Mouse (Mus musculus): ENCODE data around the gene Gulp1. TPM values are rescaled to one million over a fixed set of nuclear protein-coding genes. Genes with fewer than 3 reads are reported as not detected.

Gulp1 gene
- polyA plus RNA-seq, 1 experiment from 2014 or later = 22.4 TPM

DNA sequence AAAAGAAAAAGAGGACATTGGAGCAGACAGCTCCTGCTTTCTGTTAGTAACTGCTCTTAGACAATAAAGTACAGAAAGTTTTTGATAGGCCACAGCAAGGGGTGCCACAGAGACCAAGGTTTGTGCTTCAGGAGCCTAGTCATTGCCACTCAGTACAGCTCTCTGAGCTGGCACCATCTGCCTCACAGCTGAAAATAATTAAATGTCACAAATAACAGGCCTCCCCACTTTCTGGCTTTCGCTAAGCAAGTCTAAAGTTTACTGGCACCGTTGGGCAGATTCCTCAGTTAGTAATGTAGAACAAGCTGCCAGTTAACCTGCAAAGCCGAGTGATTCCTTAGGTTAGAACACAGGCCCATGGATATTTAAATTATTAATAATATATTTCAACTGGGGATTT is 127.7 kb downstream of the Gulp1 start:
- WGBS = 61% methylated on average over 3 of the region's 3 CpGs
- Histone ChIP-seq H3K4me2 (ENCODE audit: low read depth) (no peak overlapping the region), H3K27ac (ENCODE audit: low read depth, low read length) (no peak overlapping the region), H3K4me3 (ENCODE audit: low read depth, low read length) (no peak overlapping the region), H3K36me3 (ENCODE audit: control insufficient read depth, insufficient read depth, low read length) (no peaks in the 10 kb centered on the region), H3K9ac (ENCODE audit: low read length) (no peak overlapping the region), H3K27me3 (ENCODE audit: control insufficient read depth, insufficient read depth, low read length) (no peaks in the 10 kb centered on the region), H3K9me3 (ENCODE audit: control insufficient read depth, low read length) (no peaks in the 10 kb centered on the region), H3K4me1 (ENCODE audit: control insufficient read depth, insufficient read depth, low read length) (no peaks in the 10 kb centered on the region)
- DNase-seq (ENCODE audit: low spot score) (no peak), ATAC-seq (ENCODE audit: insufficient read depth, low FRiP score, low TSS enrichment) (no peak)

DNA sequence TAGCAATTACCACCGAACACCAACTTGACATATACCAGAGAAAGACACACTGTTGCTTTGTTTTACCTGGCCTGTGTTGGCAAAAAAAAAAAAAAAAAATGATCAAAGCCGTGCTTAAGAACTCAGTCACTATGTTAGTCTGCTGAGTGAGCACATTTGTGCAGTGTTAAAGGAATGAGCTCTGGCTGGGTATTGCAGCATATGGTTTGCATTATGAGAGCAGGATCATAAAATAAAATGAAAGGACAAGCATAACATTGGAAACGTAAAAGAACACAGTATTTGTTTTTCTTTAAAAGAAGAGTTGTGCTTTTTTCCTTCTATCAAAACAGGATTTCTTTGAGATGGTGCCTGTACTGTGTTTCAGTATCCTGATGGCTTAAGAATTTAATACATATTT is 128.1 kb downstream of the Gulp1 start:
- 56% methylated on average over 3 of the region's 3 CpGs for WGBS
- Histone ChIP-seq H3K4me1 (ENCODE audit: control insufficient read depth, insufficient read depth, low read length) (no peaks in the 10 kb centered on the region), H3K27me3 (ENCODE audit: control insufficient read depth, insufficient read depth, low read length) (no peaks in the 10 kb centered on the region), H3K4me3 (ENCODE audit: low read depth, low read length) (no peak overlapping the region), H3K27ac (ENCODE audit: low read depth, low read length) (no peak overlapping the region), H3K36me3 (ENCODE audit: control insufficient read depth, insufficient read depth, low read length) (no peaks in the 10 kb centered on the region), H3K9me3 (ENCODE audit: control insufficient read depth, low read length) (no peaks in the 10 kb centered on the region), H3K4me2 (ENCODE audit: low read depth) (no peak overlapping the region), H3K9ac (ENCODE audit: low read length) (no peak overlapping the region)
- DNase-seq (ENCODE audit: low spot score) (no peak), ATAC-seq (ENCODE audit: insufficient read depth, low FRiP score, low TSS enrichment) (no peak)

DNA sequence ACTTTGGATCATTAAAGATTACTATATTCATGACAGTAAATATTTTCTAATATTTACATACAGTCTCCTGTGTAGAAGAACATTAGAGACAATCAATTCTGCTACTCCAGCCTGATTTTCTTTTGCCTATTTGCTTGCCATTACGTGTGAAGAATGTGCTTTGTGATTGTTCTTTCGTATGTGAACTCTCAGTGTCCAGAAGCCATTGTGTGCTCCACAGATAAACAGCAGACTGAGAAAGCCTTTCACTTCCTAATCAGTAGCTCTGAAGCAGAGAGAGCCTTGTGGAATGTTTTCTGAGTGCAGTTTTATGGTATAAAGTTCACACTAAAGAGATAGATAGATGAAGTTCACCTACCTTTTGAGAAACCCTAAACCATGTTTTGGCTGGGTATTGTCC is 131.2 kb downstream of the Gulp1 start:
- Histone ChIP-seq H3K4me3 (ENCODE audit: low read depth, low read length) (no peak overlapping the region), H3K4me2 (ENCODE audit: low read depth) (no peak overlapping the region), H3K4me1 (ENCODE audit: control insufficient read depth, insufficient read depth, low read length) (no peaks in the 10 kb centered on the region), H3K9me3 (ENCODE audit: control insufficient read depth, low read length) (no peaks in the 10 kb centered on the region), H3K27ac (ENCODE audit: low read depth, low read length) (no peak overlapping the region), H3K9ac (ENCODE audit: low read length) (no peak overlapping the region), H3K36me3 (ENCODE audit: control insufficient read depth, insufficient read depth, low read length) (no peaks in the 10 kb centered on the region), H3K27me3 (ENCODE audit: control insufficient read depth, insufficient read depth, low read length) (no peaks in the 10 kb centered on the region)
- WGBS = 24% methylated on average over 2 of the region's 2 CpGs
- DNase-seq (ENCODE audit: low spot score) = no peak
- ATAC-seq (ENCODE audit: insufficient read depth, low FRiP score, low TSS enrichment) = no peak

DNA sequence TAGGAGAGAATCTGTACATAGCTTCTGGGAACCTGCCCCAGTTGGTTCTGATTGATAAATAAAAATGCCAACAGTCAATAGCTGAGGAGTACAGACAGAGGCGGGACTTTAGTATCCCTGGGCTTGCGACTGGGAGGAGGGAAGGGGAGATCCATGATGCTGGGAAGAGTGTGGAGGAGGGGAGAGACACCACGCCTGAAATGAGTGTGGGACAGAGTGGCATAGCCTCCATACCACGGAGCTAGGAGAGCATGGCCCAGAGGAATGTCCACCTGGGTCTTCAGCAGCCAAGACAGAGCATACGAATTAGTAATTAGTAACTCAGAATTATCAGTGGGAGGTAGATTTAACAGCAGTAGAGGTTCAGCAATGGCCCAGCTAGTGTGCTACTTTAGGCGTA is 132.4 kb downstream of the Gulp1 start:
- 0 out of 2 replicates have a peak, but pooled peaks have one; percentile 51 for ATAC-seq (ENCODE audit: insufficient read depth, low FRiP score, low TSS enrichment)
- Histone ChIP-seq H3K36me3 (ENCODE audit: control insufficient read depth, insufficient read depth, low read length) (no peaks in the 10 kb centered on the region), H3K4me2 (ENCODE audit: low read depth) (no peak overlapping the region), H3K9ac (ENCODE audit: low read length) (no peak overlapping the region), H3K4me3 (ENCODE audit: low read depth, low read length) (no peak overlapping the region), H3K4me1 (ENCODE audit: control insufficient read depth, insufficient read depth, low read length) (no peaks in the 10 kb centered on the region), H3K27ac (ENCODE audit: low read depth, low read length) (no peak overlapping the region), H3K9me3 (ENCODE audit: control insufficient read depth, low read length) (no peaks in the 10 kb centered on the region), H3K27me3 (ENCODE audit: control insufficient read depth, insufficient read depth, low read length) (no peaks in the 10 kb centered on the region)
- DNase-seq (ENCODE audit: low spot score) = no peak
- WGBS = 56% methylated on average over 6 of the region's 6 CpGs

DNA sequence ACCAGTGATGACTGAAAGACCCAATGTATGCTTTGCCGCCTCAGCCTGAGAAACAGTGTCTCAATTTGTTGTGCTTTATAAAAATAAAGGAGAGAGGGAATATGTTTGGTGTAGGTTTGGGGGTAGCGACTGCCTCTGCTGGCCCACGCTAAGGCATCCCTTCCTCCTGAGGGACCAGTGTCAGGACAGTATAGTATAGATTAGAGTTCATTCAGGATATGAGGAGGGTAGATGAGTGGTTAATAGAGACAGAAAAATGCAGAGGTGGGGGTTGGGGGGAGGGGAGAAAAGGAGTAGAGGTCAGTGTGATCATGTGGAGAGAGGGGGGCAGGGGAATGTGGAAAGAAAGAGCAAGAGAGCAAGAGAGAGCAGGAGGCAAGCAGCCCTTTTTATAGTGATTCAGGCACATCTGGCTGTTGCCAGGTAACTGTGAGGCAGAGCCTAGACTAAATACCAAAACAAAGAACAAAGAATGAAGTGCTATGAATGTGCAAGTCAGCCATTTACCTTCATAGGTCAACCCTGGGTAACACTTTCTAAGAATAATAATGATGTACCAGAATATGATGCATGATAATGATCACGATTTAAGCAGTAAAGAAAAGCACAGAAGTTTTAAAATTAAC is 169.6 kb downstream of the Gulp1 start:
- Histone ChIP-seq H3K4me3 (ENCODE audit: low read depth, low read length) (no peak overlapping the region), H3K4me1 (ENCODE audit: control insufficient read depth, insufficient read depth, low read length) (no peaks in the 10 kb centered on the region), H3K36me3 (ENCODE audit: control insufficient read depth, insufficient read depth, low read length) (no peaks in the 10 kb centered on the region), H3K9ac (ENCODE audit: low read length) (no peak overlapping the region), H3K27me3 (ENCODE audit: control insufficient read depth, insufficient read depth, low read length) (no peaks in the 10 kb centered on the region), H3K27ac (ENCODE audit: low read depth, low read length) (no peak overlapping the region), H3K4me2 (ENCODE audit: low read depth) (no peak overlapping the region), H3K9me3 (ENCODE audit: control insufficient read depth, low read length) (no peaks in the 10 kb centered on the region)
- ATAC-seq (ENCODE audit: insufficient read depth, low FRiP score, low TSS enrichment) = no peak
- WGBS = 79% methylated on average over 4 of the region's 4 CpGs
- DNase-seq (ENCODE audit: low spot score) = no peak

DNA sequence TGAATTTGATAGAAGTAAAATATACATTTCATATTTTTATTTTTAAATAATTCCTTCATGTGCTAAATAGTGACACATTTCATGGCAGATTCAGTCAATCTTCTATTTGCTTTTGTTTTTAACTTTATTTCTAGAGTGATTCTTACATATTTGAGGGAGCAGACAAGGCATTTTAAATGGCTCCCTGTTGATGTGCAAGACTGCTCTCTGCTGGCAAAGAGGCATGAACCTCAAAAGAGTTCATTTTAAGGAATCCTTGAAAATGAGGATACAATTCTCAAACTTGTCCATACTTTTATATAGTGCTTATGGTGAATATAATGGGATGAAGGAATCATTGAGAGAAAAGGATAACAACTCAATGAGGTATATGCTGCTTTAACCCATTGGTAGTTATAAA is 189.9 kb downstream of the Gulp1 start:
- no peak for ATAC-seq (ENCODE audit: insufficient read depth, low FRiP score, low TSS enrichment)

DNA sequence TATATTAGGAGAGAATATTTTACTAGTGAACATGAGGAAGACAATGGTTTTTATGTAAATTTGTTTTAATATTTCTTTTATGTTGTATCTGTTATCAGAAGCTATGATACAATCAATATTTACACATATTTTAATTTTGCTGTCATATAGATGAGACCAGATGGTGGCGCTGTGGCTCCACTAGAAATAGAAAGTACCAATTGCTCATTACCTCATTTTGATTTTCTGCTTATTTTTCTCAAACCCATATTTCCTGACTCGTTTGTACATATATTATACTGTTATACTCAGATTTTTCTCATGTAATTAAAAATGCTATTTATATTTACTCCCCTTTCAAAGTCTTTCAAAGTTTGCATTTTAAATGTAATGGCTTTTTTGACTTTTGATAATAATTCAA is 194.4 kb downstream of the Gulp1 start:
- Histone ChIP-seq H3K36me3 (ENCODE audit: control insufficient read depth, insufficient read depth, low read length) (no peaks in the 10 kb centered on the region), H3K9ac (ENCODE audit: low read length) (no peak overlapping the region), H3K27me3 (ENCODE audit: control insufficient read depth, insufficient read depth, low read length) (no peaks in the 10 kb centered on the region), H3K9me3 (ENCODE audit: control insufficient read depth, low read length) (no peaks in the 10 kb centered on the region), H3K4me1 (ENCODE audit: control insufficient read depth, insufficient read depth, low read length) (no peaks in the 10 kb centered on the region), H3K4me3 (ENCODE audit: low read depth, low read length) (no peak overlapping the region), H3K27ac (ENCODE audit: low read depth, low read length) (no peak overlapping the region), H3K4me2 (ENCODE audit: low read depth) (no peak overlapping the region)
- WGBS = 8% methylated on average over 2 of the region's 2 CpGs
- ATAC-seq (ENCODE audit: insufficient read depth, low FRiP score, low TSS enrichment) (0 out of 2 replicates have a peak, but pooled peaks have one; percentile 43), DNase-seq (ENCODE audit: low spot score) (peak; percentile 13)

More for the DNA sequence above, 189.9 kb downstream of the Gulp1 start:
- H3K4me2 ChIP-seq (ENCODE audit: low read depth) = no peak overlapping the region
- no peaks in the 10 kb centered on the region for H3K36me3 ChIP-seq (ENCODE audit: control insufficient read depth, insufficient read depth, low read length)
- H3K27me3 ChIP-seq (ENCODE audit: control insufficient read depth, insufficient read depth, low read length) = no peaks in the 10 kb centered on the region
- H3K9ac ChIP-seq (ENCODE audit: low read length) = no peak overlapping the region
- no peaks in the 10 kb centered on the region for H3K4me1 ChIP-seq (ENCODE audit: control insufficient read depth, insufficient read depth, low read length)
- no peaks in the 10 kb centered on the region for H3K9me3 ChIP-seq (ENCODE audit: control insufficient read depth, low read length)
- no peak overlapping the region for H3K4me3 ChIP-seq (ENCODE audit: low read depth, low read length)
- DNase-seq (ENCODE audit: low spot score) = peak; percentile 32
- no peak overlapping the region for H3K27ac ChIP-seq (ENCODE audit: low read depth, low read length)

DNA sequence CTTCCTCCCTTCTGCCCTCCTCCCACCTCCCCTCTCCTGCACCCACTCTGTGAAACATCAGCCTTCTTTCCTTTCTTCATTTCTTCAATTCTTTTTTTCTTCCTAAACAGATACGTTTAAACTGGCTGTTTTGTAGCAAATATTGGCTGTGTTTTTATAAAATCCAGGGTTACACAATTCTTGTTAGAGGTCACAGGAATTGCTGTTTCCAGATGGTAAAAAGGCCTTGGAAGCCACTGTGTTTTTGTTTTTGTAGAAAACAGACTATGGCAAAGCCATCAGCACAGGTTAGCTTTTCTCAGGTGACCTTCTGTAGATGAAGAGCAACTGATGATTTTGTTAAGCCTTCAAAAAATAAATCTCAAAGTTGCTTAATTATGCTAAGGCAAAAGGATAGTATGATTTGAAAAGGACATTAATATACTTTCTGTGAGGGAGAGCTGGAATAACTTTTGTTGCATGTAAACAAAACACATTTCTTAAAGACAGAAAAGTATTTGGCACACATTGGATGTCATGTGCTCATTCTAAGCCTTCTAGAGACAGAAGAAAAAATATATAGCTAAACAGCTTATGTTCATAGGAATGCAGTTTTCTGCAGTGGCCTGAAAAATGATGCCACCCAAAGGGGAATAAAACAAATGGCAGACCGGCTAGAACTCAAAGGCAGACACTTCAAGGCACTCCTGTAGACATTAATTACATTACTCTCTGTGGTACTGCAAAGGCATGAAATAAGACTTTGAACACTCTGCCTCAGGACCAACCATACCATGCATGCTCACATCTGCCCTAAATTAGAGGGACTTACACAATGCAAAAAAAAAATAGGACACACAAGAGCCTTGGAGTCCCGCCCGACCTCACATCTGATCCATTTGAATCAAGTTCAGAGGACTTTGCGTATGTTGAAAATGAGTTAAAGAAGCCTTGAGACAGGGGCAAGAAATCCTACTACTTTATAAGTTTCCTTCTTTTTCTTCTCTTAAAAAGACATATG is 199.7 kb downstream of the Gulp1 start:
- Histone ChIP-seq H3K9me3 (ENCODE audit: control insufficient read depth, low read length) (no peaks in the 10 kb centered on the region), H3K9ac (ENCODE audit: low read length) (no peak overlapping the region), H3K36me3 (ENCODE audit: control insufficient read depth, insufficient read depth, low read length) (no peaks in the 10 kb centered on the region), H3K4me3 (ENCODE audit: low read depth, low read length) (no peak overlapping the region), H3K4me1 (ENCODE audit: control insufficient read depth, insufficient read depth, low read length) (no peaks in the 10 kb centered on the region), H3K4me2 (ENCODE audit: low read depth) (no peak overlapping the region), H3K27ac (ENCODE audit: low read depth, low read length) (no peak overlapping the region), H3K27me3 (ENCODE audit: control insufficient read depth, insufficient read depth, low read length) (no peaks in the 10 kb centered on the region)
- no peak for ATAC-seq (ENCODE audit: insufficient read depth, low FRiP score, low TSS enrichment)
- DNase-seq (ENCODE audit: low spot score) = no peak
- 56% methylated on average over 5 of the region's 5 CpGs for WGBS

DNA sequence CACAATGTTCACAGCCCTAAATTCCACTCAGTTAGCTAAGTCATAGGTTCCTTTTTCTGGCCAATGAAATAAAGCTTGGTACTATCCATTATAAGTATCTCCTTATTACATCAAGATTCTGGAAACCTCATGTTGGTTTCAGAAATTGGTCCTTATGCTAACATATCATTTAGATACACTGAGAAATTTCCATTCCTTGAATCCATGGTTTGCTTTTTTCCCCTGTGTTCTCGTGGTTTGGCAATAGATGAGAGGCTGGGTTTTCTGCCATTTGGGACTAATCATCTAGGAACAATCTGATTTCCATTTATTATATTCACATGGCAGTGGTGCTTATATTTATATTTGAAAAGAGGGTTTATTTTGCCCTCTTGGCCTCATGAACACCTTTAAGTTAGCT is 226.9 kb downstream of the Gulp1 start:
- Histone ChIP-seq H3K27ac (ENCODE audit: low read depth, low read length) (no peak overlapping the region), H3K4me2 (ENCODE audit: low read depth) (no peak overlapping the region), H3K36me3 (ENCODE audit: control insufficient read depth, insufficient read depth, low read length) (no peaks in the 10 kb centered on the region), H3K9ac (ENCODE audit: low read length) (no peak overlapping the region), H3K4me3 (ENCODE audit: low read depth, low read length) (no peak overlapping the region), H3K27me3 (ENCODE audit: control insufficient read depth, insufficient read depth, low read length) (no peaks in the 10 kb centered on the region), H3K4me1 (ENCODE audit: control insufficient read depth, insufficient read depth, low read length) (no peaks in the 10 kb centered on the region), H3K9me3 (ENCODE audit: control insufficient read depth, low read length) (no peaks in the 10 kb centered on the region)
- WGBS = 79% methylated on average over 1 of the region's 1 CpGs
- no peak for DNase-seq (ENCODE audit: low spot score)
- no peak for ATAC-seq (ENCODE audit: insufficient read depth, low FRiP score, low TSS enrichment)

Measured in neural tube, embryonic 11.5 days (tissue).